Mouse (Mus musculus) small intestine, adult 2 months (tissue): Measurements from ENCODE around the gene Acbd4. TPM values are rescaled to one million over a fixed set of nuclear protein-coding genes. Genes with fewer than 3 reads are reported as not detected.

ENCODE experiments used
- H3K27ac ChIP-seq: fragments of 200-500 bp; 2 replicates; pipeline ENCODE4 v1.5.1; 2012; ENCODE audit warnings: low read depth, low read length, control low read depth, inconsistent platforms; ENCODE audit not compliant: insufficient read depth
- H3K27me3 ChIP-seq: fragments of 200-500 bp; 2 replicates; pipeline ENCODE4 v1.6.1; 2012; ENCODE audit warnings: mild to moderate bottlenecking, moderate library complexity, low read length, inconsistent platforms; ENCODE audit not compliant: control insufficient read depth, insufficient read depth
- H3K36me3 ChIP-seq: fragments of 200-500 bp; 2 replicates; pipeline ENCODE4 v1.6.1; 2012; ENCODE audit warnings: mild to moderate bottlenecking, low read length, control low read depth, inconsistent platforms; ENCODE audit not compliant: control insufficient read depth, insufficient read depth
- H3K4me1 ChIP-seq: fragments of 200-500 bp; 2 replicates; pipeline ENCODE4 v1.6.1; 2012; ENCODE audit warnings: low read length, inconsistent platforms, mixed read lengths; ENCODE audit not compliant: control insufficient read depth, insufficient read depth, insufficient read length
- H3K4me3 ChIP-seq: fragments of 200-500 bp; 2 replicates; pipeline ENCODE4 v1.5.1; 2012; ENCODE audit warnings: low read depth, mild to moderate bottlenecking, control low read depth, inconsistent platforms, low read length, moderate library complexity
- CTCF ChIP-seq: fragments of 200-500 bp; IDR thresholded peaks from 2 replicates; pipeline ENCODE4 v1.5.1; 2012; ENCODE audit warnings: low read depth, mild to moderate bottlenecking, control low read depth, inconsistent platforms, low read length, moderate library complexity, mixed read lengths; ENCODE audit not compliant: insufficient replicate concordance, insufficient read length; ENCODE audit errors: extremely low read depth
- POLR2A ChIP-seq: fragments of 200-500 bp; IDR thresholded peaks from 2 replicates; pipeline ENCODE4 v1.6.1; 2012; ENCODE audit warnings: low read depth, mild to moderate bottlenecking, control low read depth, inconsistent platforms, low read length, moderate library complexity
- WGBS: fragments of 180-500 bp; shearing (Covaris S2); methylation state at CpG from one replicate; pipeline ENCODE4 v1.1.7; 2018; 5-methylcytosine and 5-hydroxymethylcytosine counted together
- polyA plus RNA-seq: library from polyadenylated mRNA; depleted of rRNA; stranded (reverse); fragments of >200 nt; gene quantifications from 2 replicates; pipeline ENCODE4 v1.2.3, GENCODE M21; 2012

Gene Acbd4
- polyA plus RNA-seq, 1 experiment: 234 TPM

GRCm38 (mm10) chr11:103105810-103106209 lies 4.3 kb downstream of the Acbd4 start:
- Histone ChIP-seq H3K27ac (peak overlapping the region; percentile 98), H3K4me3 (peak overlapping the region; percentile 63), H3K36me3 (peaks cover 25% of the 10 kb centered on the region), H3K4me1 (peaks cover 20% of the 10 kb centered on the region), H3K27me3 (no peaks in the 10 kb centered on the region)
- WGBS: 77% methylated on average over 6 of the region's 6 CpGs
- TF ChIP-seq CTCF: no peak
- TF ChIP-seq POLR2A: no peak

- WGBS: 61% methylated on average over 4 of the region's 4 CpGs
- TF ChIP-seq POLR2A (no peak), CTCF (no peak)
- no peaks in the 10 kb centered on the region for H3K27me3 ChIP-seq
Measured at GRCm38 (mm10) chr11:103106386-103106785, 4.9 kb downstream of the Acbd4 start.

GRCm38 (mm10) chr11:103111301-103111700 lies 9.8 kb downstream of the Acbd4 start:
- peaks cover 21% of the 10 kb centered on the region for H3K4me1 ChIP-seq
- 57% methylated on average over 10 of the region's 10 CpGs for WGBS
- H3K27ac ChIP-seq: peak overlapping the region; percentile 39; the same call in 1 of the 2 replicates
- peaks cover 17% of the 10 kb centered on the region for H3K36me3 ChIP-seq
- H3K27me3 ChIP-seq: no peaks in the 10 kb centered on the region
- peak overlapping the region; percentile 57 for H3K4me3 ChIP-seq
- TF ChIP-seq POLR2A (no peak), CTCF (no peak)

More at GRCm38 (mm10) chr11:103106386-103106785, 4.9 kb downstream of the Acbd4 start:
- Histone ChIP-seq H3K27ac (no peak overlapping the region), H3K4me1 (peaks cover 19% of the 10 kb centered on the region), H3K36me3 (peaks cover 27% of the 10 kb centered on the region), H3K4me3 (no peak overlapping the region)

GRCm38 (mm10) chr11:103111881-103112551 lies 10.5 kb downstream of the Acbd4 start:
- Histone ChIP-seq H3K36me3 (peaks cover 9% of the 10 kb centered on the region), H3K27ac (peak overlapping the region; percentile 39; the same call in 1 of the 2 replicates), H3K27me3 (no peaks in the 10 kb centered on the region), H3K4me1 (peaks cover 17% of the 10 kb centered on the region), H3K4me3 (peak overlapping the region; percentile 57)
- TF ChIP-seq POLR2A (no peak), CTCF (peak; percentile 3; the same call in 1 of the 2 replicates)
- 5% methylated on average over 28 of the region's 28 CpGs for WGBS

GRCm38 (mm10) chr11:103112552-103112912 lies 11.1 kb downstream of the Acbd4 start:
- Histone ChIP-seq H3K27ac (no peak overlapping the region), H3K4me1 (peaks cover 17% of the 10 kb centered on the region), H3K4me3 (peak overlapping the region; percentile 57), H3K36me3 (peaks cover 8% of the 10 kb centered on the region), H3K27me3 (no peaks in the 10 kb centered on the region)
- TF ChIP-seq POLR2A (no peak), CTCF (no peak)
- WGBS: 37% methylated on average over 9 of the region's 9 CpGs

- Histone ChIP-seq H3K27ac (no peak overlapping the region), H3K36me3 (peaks cover 8% of the 10 kb centered on the region), H3K4me3 (no peak overlapping the region), H3K4me1 (peaks cover 17% of the 10 kb centered on the region), H3K27me3 (no peaks in the 10 kb centered on the region)
- TF ChIP-seq POLR2A (no peak), CTCF (no peak)
- 77% methylated on average over 12 of the region's 12 CpGs for WGBS
Measured at GRCm38 (mm10) chr11:103113005-103113404, 11.5 kb downstream of the Acbd4 start.

GRCm38 (mm10) chr11:103113771-103114170 lies 12.3 kb downstream of the Acbd4 start:
- H3K4me3 ChIP-seq: no peak overlapping the region
- WGBS: 74% methylated on average over 4 of the region's 4 CpGs
- no peaks in the 10 kb centered on the region for H3K27me3 ChIP-seq
- peaks cover 17% of the 10 kb centered on the region for H3K4me1 ChIP-seq
- no peak overlapping the region for H3K27ac ChIP-seq
- TF ChIP-seq CTCF (no peak), POLR2A (no peak)
- peaks cover 5% of the 10 kb centered on the region for H3K36me3 ChIP-seq
